Mouse (Mus musculus): ENCODE measurements around the gene Defb46. TPM values are rescaled to one million over a fixed set of nuclear protein-coding genes. Genes with fewer than 3 reads are reported as not detected.

Defb46 gene
- not detected for polyA plus RNA-seq (2014; fragmentation: Illumina TruSeq; extraction: RNeasy Lipid Tissue Mini Kit (QIAGEN cat#74804); ENCODE audit: low read depth, low replicate concordance)

DNA sequence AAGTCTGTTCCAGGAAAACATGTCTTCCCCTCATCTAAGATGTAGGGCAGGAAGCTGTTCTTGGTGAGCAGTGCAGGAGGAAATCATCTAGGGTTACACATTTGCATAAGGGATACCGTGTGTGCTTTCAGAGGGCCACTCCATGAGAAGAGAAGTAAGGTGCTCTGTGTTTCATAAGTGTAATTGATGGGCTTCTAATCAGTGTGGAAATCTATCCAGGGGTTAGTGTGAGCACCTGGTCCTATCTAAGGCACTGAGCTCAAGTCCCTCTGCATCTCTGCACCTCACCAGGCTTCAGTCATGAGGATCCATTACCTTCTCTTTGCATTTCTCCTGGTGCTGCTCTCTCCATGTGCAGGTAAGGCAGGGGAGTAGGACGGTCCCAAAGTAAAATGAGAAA lies at the start of gene Defb46:
Gene Defb46, plus strand, starts transcription at position 301 of the 400 bp plus-strand sequence.

DNA sequence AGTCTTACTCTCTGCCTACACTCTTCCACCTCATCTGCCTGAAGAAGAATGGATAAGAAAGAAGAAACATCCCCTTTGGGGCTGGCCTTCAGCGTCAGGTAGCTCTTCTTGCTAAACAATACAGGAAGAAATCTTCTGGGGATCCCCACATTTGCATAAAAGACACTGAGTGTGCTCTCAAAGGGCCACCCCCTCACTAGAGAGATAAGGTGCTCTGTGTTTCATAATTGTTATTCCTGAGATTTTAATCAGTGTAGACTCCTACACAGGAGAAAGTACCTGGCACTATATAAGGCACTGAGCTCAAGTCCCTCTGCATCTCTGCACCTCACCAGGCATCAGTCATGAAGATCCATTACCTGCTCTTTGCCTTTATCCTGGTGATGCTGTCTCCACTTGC lies 14.6 kb upstream of the Defb46 start, which contains the start of gene Defb6:
Gene Defb6, plus strand, starts transcription at position 318 of the 400 bp plus-strand sequence.

DNA sequence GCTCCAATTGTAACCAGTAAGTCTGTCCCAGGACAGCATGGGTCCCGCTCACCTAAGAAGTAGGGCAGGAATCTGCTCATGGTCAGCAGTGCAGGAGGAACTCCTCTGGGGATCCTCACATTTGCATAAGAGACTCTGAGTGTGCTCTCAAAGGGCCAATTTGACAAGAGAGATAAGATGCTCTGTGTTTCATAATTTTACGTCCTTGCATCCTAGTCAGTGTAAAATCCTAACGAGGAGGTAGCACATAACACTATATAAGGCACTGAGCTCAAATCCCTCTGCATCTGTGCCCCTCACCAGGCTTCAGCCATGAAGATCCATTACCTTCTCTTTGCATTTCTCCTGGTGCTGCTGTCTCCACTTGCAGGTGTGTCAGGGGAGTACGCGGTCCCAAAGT lies 7.6 kb downstream of the Defb46 start, which contains the start of gene Defb5:
Gene Defb5, plus strand, starts transcription at position 301 of the 400 bp plus-strand sequence.

Other genes starting within 250 kb of the Defb46 start
- gene Defb37, start 248.9 kb upstream of the Defb46 start, polyA plus RNA-seq (2014; fragmentation: Illumina TruSeq; extraction: RNeasy Lipid Tissue Mini Kit (QIAGEN cat#74804); ENCODE audit: low read depth, low replicate concordance) = not detected
- not detected for gene Defb38, start 213.3 kb upstream of the Defb46 start, polyA plus RNA-seq (2014; fragmentation: Illumina TruSeq; extraction: RNeasy Lipid Tissue Mini Kit (QIAGEN cat#74804); ENCODE audit: low read depth, low replicate concordance)
- gene Defb39, start 175.1 kb upstream of the Defb46 start, polyA plus RNA-seq (2014; fragmentation: Illumina TruSeq; extraction: RNeasy Lipid Tissue Mini Kit (QIAGEN cat#74804); ENCODE audit: low read depth, low replicate concordance) = not detected
- not detected for gene Defb12, start 125.1 kb upstream of the Defb46 start, polyA plus RNA-seq (2014; fragmentation: Illumina TruSeq; extraction: RNeasy Lipid Tissue Mini Kit (QIAGEN cat#74804); ENCODE audit: low read depth, low replicate concordance)
- not detected for gene Defb34, start 116.2 kb upstream of the Defb46 start, polyA plus RNA-seq (2014; fragmentation: Illumina TruSeq; extraction: RNeasy Lipid Tissue Mini Kit (QIAGEN cat#74804); ENCODE audit: low read depth, low replicate concordance)
- not detected for gene Gm45826, start 99.1 kb upstream of the Defb46 start, polyA plus RNA-seq (2014; fragmentation: Illumina TruSeq; extraction: RNeasy Lipid Tissue Mini Kit (QIAGEN cat#74804); ENCODE audit: low read depth, low replicate concordance)
- not detected for gene Defb14, start 45.6 kb upstream of the Defb46 start, polyA plus RNA-seq (2014; fragmentation: Illumina TruSeq; extraction: RNeasy Lipid Tissue Mini Kit (QIAGEN cat#74804); ENCODE audit: low read depth, low replicate concordance)
- gene Defb4, start 41.2 kb upstream of the Defb46 start, polyA plus RNA-seq (2014; fragmentation: Illumina TruSeq; extraction: RNeasy Lipid Tissue Mini Kit (QIAGEN cat#74804); ENCODE audit: low read depth, low replicate concordance) = not detected
- not detected for gene Defb6, start 14.4 kb upstream of the Defb46 start, polyA plus RNA-seq (2014; fragmentation: Illumina TruSeq; extraction: RNeasy Lipid Tissue Mini Kit (QIAGEN cat#74804); ENCODE audit: low read depth, low replicate concordance)
- gene Defb5, start 7.7 kb downstream of the Defb46 start, polyA plus RNA-seq (2014; fragmentation: Illumina TruSeq; extraction: RNeasy Lipid Tissue Mini Kit (QIAGEN cat#74804); ENCODE audit: low read depth, low replicate concordance) = not detected
- gene Defb3, start 53.4 kb downstream of the Defb46 start, polyA plus RNA-seq (2014; fragmentation: Illumina TruSeq; extraction: RNeasy Lipid Tissue Mini Kit (QIAGEN cat#74804); ENCODE audit: low read depth, low replicate concordance) = not detected
- not detected for gene Defb8, start 207.7 kb downstream of the Defb46 start, polyA plus RNA-seq (2014; fragmentation: Illumina TruSeq; extraction: RNeasy Lipid Tissue Mini Kit (QIAGEN cat#74804); ENCODE audit: low read depth, low replicate concordance)

Data from kidney, adult 10 weeks (tissue).